Mouse (Mus musculus) kidney, postnatal 36 days (tissue): ENCODE results near the gene Lama1.

Experiments used
- DNase-seq, 2 experiments: peaks; one replicate each; pipeline ENCODE4 v3.0.0; 2021 to 2022; ENCODE audit warnings: mixed read lengths in 2 of 2

Gene Lama1

DNA sequence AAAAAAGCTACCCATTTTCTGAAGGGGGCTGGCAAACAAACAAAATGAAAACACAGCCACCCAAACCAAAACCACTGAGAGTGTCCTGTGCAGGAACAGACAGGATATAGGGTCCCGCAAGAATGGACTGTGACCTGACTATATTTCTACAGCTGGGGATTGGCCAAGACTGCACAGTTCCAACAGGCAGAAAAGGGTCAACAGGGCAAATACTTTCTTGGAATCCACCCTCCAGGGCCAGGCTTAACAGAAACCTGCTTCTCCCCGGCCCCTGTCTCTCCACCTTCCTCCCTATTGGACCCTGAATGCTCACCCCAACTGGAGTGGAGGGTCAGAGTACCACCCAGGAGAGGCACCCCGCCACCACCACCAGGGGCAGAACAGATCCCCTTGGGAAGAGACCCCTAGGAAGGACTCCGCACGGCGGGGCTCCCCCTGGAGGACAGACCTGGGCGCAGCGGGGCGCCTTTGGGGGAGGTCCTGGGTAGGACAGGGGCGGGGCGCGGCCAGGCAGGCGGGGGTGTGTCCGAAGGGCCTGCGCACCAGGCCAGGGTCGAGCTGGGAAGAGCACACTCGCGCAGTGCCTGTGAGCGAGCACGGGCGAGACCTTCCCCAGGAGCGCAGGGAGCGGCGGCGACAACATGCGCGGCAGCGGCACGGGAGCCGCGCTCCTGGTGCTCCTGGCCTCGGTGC lies at the start of gene Lama1:
Lama1 (plus strand) TSS at position 566 of the 693 bp plus-strand sequence.
- peak; percentile 84 to 93 for DNase-seq

DNA sequence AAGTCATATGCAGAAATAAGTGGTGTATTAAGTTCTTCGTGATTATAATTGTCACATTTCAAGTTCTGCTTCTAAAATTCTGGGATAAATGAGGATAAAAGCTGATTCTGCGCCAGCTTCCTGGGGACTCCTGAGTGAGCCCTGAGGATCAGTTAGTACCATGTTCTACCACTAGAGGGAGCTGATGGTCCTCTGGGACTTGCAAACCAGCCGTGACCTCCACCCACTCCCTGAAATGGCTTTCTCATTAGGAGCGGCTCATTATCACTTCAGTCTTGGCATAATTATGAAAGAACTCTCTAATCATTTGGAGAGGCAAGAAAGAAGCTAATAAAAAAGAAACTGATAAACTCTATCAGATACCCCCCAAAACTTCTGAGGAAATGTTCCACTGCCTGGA lies 45.6 kb upstream of the Lama1 start:
- DNase-seq, result peak; percentile 70 to 74

DNA sequence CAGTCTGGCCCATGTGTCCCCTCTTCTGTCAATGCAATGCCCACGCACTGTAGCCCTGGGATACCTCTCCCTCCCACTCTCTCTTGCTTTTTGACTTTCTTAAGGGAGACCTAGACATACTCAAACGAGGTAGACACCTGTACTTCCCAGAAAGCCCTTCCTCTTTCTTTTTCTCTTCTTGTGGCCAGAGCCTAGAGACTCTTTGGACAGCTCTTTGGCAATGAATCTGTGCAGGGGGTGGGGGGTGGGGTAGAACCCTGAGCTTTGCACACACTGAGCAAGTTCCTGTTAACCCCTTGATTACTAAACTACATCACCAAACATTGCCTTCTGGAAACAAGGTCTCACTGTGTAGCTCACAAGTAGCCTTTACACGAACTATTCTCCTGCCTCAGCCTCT lies 32.8 kb upstream of the Lama1 start:
- DNase-seq, result no peak

DNA sequence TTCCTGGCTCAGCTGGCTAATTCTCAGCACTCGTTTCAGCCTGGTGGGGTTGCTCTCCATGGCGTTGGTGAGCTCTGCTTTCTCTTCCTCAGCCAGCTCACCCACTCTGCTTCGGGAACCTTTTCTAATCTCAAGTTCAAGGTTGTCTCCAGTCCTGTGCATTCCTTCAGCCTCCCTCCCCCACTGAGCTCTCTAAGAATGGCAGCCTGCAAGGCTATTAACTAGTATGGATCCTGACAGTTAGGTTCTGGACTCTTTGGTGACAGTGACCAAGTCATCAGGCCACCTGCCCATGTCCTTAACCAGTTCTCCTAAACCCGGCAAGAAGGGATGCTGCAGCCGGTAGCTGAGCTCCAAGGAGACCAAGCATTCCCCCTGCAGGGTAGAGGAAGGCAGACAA lies 30.1 kb upstream of the Lama1 start:
- DNase-seq, result no peak

DNA sequence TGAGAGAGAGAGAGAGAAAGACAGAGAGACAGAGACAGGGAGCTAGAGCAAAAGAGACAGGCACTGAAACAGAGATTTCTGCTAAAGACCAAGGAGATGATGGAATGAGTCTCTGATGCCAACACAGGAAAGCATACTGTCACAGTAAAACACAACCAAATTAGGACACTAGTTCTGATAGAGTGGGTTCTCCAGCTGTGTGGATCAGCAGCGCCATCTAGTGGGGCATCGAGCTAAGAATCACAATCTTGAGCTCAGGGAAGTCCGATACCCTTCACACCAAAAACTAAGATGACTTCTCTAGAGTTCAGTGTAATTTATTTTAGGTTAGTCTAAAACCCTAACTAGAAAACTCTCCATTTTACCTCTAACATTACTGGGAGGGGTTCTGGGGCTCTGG lies 29.1 kb upstream of the Lama1 start:
- peak; percentile 37 to 82 for DNase-seq

DNA sequence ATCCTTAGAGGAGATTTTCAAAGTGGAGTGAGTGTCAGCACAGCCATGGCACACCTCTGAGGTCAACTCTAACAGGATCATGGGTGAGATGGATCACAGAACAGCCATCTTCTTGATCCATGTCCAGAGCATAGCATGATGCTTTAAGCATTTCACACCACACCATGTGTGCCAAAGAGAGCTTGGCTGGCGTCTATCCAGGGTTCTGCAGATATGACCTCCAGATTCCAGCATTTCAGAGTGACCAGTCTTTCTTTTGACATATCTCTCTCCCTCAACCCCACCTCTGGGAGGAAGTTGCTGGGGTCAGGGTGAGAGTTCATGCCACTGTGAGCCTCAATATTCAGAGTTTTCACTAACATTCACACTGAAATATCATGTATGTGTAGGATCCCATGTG lies 18.5 kb upstream of the Lama1 start:
- no peak for DNase-seq

DNA sequence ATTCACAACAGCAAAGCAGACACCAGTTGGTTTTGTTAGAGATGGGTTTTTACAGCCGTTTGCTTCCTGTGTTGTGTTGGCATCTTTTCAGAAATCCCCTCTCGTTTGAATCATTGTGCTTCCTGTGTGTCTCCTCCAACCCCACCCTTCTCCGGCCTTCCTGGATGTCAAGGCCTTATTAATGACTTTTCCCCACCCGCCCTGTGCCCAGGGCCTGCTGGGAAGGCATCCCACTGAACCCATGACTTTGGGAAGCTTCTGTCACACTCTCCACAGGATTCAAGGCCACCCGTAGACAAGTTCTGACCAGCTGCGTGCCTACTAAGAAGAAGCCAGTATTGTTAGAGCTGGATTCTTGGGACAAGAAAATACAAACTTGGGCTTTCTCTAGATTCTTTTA lies 16.0 kb upstream of the Lama1 start:
- peak; percentile 11 to 13 for DNase-seq

DNA sequence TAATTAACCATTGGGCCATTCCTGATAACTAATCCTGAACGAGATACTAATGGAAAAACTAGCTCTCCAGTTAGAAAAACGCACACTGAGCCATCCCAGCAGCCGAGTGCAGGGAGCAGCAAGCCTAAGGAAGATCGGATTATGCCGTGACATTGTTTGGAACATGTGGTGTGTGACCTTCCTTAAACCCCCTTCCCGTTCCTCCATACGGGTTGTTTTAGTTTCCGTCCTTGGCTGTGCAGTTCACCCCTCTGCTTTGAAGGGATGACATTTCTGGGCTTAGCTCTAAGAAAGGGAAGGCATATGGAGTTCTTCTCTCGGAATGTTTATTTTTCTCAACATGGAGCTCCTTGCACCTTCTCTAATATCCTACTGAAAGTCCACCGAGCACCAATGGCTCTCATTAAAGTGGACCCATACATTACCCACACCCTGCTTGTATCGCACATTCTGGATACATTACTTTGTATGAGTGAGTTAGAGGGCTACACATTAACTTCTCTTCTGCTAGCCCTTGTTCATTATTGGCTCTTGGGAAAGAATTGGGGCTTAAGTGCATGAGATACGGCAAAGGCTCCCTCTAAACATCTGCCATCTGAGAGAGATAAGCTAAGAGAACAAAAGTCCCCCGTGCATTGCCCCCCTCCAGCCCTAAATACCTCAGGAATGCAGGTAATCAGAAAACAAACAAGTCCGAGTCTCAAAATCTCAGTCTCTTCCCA lies 11.9 kb upstream of the Lama1 start:
- no peak for DNase-seq

DNA sequence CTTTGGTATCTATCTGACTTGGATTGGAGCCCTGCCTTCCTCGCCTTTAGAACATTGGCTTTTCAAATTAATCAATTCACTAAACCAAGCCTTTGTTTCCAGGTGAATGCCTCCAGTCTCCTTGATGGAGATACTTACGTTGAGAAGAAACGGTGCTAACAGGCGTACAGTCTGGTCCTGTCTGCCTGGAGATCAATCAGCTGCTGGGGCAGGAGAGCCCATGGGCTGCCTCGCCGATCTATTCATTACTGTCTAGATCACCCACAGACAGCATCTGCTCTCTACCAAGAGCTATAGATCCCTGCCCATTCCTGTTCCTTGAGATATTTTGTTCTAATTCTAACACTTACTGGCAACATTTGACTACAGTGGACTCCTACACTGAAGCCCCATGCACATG lies 9.6 kb upstream of the Lama1 start:
- DNase-seq, result no peak

DNA sequence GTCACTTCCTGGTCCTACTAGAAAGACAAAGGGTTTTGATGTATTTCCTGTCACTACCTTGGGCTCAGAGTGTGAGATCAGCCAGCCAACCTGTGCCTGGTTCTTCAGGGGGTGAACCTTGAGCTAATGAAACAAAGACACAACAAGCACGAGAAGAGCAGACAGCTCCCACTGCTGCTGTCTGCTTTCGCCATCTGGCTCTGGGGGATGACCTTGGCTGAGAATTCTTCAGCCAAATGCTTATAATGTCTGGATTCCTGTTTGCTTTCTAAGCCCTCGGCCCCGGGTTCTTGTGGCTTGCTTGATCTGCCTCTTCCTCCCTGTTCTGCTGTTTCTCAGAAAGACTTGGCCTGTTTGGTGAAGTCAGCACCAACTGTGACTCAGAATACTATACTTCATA lies 6.4 kb upstream of the Lama1 start:
- no peak for DNase-seq

DNA sequence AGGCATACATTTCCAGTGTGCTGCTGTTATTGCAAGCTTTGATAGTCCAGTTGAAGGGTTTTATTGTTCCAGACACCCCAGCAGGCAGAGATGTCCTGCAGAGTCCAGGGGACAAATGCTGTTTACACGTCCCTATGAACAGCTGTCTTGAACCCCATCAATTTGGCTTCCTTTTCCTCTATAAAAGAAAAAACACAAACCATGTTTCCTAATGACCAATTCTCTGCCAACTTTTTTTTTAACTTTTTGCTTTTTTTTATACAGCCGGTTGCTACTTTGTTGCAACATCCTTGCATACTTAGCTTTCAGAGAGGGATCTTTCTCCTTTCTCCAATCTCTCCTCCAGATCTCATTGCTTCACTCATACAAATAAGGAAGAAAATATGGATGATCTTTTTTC lies 4.4 kb upstream of the Lama1 start:
- no peak for DNase-seq

DNA sequence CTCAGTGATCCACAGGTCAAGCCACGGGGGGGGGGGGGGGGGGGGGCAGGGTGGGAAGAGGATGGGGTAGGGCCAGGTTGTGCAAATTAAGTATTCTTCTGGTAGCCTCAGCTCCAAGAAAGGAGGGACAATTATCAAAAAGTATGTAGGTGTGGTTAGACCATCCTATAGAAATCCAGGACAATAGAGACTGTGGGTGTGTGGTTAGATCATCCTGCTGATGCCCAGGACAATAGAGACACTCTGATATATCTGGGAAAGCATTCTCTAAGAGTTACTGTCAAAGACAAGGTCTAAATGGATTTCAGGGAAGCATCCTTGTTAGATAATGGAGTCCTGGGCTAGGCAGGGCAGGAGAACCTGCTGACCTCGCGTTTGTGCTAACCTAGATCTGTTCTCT lies 3.2 kb upstream of the Lama1 start:
- DNase-seq, result no peak

DNA sequence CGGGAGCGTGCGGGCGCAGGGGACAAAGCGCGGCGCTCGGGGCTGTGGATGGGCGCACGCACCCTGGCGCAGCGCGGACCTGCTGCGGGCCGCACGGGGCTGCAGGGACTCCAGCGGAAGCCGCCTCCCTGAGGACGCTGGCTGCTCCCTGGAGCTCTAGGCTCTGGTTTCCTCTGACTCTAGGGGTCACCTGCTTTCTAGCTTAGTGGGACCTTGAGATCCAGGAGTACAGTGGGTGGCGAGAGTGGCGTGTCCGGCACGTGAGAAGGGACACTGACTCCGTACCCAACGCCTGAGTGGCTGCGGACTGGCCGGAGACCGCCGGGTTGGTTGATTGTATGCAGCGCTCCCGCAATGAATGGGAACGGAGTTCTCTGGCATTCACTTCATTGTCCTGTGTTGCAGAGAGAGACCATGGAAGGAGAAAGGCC lies 417 bp downstream of the Lama1 start:
- peak in 1 of 2 experiments; percentile 21 for DNase-seq

DNA sequence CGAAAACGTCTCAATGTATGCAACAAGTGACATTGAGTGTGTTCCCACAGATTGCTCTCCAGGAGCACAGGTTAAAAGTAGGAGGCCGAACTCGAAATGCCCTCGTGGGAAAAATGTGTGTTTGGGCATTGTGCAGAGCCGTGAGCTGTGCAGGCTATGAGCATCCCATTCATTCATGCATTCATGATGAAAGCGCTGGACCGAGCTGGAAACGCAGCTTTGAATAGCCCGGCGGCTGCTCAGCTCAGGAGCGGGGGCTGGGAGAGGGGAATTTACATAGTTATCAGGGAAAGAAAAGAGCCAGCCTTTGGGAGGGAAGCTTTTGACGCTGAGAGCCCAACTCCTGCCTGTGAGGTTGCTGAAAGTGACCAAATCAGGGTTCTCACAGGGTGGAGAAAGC lies 1.2 kb downstream of the Lama1 start:
- peak in 1 of 2 experiments; percentile 39 for DNase-seq

DNA sequence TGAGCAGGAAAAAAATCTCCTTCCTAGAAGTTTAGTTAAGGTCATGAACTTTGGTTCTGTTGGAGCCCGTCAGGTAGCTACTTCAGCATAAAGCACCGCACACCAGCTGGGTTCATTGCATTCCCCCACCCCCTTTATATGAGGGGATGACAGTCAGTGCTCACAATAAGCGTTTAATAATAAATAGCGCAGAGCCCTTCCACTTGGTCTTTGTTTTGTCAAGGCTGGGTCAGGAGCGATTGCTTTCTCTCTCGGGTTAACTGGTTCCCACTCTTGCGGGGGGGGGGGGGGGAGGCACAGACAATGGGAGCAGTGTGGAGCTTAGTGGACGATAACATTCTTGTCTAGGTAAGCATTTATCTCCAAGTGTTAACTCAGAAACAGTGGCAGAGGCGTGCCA lies 4.7 kb downstream of the Lama1 start:
- DNase-seq, result no peak

DNA sequence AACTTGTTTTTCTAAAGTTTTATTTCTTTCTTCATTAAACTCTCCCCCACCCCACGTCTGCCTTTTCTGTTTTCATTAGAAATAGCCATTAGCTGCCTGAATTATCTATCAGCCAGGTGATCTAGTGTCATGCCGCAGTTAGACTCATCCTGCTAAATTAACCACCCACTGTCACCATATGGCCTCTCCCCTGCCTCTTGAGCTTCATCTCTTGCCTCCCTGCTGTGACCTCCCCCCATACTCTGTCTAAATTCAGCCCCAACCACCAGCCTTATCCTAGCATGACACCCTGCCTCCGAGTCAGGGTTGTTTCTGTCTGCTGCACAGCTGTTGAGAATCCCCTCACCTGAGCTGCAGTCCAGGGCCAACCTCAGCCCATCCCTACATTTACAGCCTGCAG lies 5.9 kb downstream of the Lama1 start:
- DNase-seq, result no peak

DNA sequence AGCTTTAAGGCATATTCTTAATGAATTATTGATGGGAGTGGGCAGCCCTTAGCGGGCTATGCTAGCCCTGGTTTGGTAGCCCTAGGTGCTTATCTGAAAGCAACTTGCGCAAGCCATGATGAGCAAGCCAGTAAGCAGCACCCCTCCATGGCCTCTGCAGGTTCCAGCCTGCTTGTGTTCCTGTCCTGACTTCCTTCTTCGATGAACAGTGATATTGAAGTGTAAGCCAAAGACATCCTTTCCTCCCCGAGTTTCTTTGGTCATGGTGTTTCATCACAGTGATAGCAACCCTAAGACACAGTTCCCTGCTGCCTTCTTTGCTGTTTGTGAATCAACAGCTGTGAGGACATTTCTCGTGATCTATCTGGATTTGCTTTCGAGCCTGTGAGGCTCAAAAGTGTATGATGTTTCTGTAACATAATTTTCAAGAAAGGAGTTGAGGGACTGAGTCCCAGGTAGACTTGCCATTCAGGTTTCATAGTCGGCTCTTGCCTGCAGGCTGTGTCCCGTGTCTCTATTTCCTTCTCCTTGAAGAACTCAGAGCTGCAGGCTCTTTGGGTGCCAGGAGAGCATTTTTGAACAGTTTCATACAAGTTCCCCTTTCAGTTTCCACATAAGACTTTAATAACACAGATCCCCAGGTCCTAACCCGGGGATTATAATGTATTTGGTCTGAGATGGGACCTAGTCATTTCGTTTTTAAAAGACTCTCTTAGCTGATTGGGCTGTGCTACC lies 8.1 kb downstream of the Lama1 start:
- DNase-seq, result no peak

DNA sequence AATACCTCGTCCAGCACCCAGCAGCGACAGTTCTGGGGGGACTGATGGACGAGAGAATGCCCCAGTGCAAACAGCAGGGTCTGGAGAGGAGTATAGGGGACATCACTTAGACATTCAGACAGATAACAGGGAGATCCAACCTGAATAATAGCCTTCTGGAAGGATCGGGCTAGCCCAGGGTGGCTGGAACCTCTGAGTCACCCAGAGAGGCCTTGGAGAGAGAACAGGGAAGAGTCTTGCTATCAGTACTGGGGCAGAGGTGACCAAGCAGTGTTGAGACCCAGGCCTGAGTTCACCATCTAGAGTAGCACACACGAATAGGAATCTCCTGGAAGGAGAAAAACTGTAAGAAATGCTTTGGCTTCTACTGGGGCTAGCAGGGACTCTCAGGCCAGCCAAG lies 9.3 kb downstream of the Lama1 start:
- no peak for DNase-seq

DNA sequence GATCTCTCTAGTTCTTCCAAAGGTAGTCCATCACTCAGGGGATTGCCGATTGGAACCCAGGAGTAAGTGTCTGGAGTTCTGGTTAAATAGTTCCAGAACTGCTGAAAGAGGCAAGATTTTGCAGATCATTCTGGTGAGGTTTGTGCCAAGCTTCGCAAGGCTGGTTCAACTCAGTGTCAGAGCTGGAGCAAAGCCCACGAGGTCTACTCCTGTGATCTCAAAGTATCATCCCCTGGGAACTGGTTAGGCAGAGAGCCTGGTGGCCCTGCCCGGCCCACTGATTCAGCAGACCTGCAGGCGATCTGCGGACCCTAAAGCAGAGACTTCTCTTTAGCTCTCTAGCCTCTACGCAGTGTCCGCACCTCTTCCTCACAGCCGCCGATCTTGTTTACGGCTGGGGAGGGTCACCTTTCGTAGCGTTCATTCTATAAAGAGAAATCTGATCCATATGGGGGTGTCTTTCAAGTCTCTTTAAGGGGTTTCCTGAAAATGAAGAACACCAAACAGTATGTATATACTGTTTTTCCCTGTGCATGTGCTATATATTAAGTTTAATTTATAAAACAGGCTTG lies 10.8 kb downstream of the Lama1 start:
- peak; percentile 84 to 89 for DNase-seq

DNA sequence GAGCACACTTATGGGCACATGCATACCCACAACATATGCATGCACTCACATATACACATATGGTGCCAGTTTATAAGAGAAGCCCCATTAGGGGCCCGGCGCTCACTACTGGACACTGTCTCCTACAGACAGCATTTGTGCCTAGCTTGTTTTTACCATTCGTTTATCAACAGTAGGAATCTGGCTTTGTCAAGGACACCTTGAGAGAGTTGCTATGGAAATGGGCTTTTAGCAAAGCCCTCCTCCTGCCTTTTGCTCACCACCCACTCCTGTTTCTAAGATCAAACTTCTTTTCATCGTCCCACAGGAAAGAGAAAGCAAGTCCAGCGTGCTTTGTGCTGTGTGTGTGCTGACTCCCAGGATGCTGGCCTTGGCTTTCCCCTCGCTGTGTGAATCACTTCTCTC lies 13.3 kb downstream of the Lama1 start:
- no peak for DNase-seq

DNA sequence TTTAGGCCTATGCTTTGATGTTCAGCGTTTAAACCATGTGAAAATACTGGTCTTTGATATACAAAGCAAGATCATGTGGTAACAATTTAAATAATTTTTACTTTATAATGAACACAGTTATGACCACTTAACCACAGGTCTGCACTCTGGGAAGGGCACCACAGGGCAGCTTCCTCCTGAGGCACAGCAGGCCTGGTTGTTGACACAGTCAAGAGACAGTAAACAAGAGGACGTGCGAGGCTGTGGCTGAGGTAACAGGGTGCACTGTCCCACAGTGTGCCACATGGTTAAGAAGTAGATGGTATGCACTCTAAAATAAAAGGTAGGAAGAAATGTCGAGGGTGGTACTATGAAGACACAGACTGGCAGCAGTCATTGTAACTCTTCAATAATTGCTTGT lies 14.3 kb downstream of the Lama1 start:
- DNase-seq, result no peak

DNA sequence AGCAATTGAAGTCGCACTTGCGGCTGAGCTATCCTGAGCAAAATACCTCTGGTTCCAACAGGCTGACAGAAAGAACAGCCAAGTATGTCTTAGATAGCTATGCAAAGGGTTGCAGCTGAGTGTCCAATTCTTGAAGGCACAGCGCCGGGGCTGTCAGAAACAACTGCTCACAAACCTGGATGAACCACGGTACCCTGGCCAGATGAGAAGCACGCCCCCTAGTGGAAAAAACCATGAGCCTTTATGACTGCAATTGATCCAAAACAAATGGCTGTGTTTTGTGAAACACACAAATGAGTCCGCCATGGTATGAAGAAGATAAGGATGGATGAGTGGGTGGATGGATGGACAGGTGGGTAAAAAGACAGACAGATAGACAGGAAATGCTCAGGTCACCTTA lies 15.9 kb downstream of the Lama1 start:
- peak in 1 of 2 experiments; percentile 33 for DNase-seq

DNA sequence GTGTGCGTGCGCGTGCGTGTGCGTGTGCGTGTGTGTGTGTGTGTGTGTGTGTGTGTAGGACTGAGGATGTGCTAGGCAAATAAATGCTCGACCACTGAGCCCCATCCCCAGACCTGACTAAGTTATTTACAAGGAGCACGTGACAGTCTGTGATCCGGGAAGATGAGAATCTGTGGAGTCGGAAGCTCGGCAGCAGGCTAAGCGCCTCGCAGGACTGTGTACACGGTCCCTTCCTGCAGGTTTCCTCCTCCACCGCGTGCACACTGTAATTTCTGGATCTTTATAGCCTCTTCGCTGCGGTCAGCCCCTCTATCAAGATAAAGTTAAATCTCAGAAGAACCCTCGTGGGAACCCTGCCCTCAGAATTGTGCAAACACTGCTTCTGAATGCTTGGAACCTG lies 18.4 kb downstream of the Lama1 start:
- DNase-seq, result no peak

DNA sequence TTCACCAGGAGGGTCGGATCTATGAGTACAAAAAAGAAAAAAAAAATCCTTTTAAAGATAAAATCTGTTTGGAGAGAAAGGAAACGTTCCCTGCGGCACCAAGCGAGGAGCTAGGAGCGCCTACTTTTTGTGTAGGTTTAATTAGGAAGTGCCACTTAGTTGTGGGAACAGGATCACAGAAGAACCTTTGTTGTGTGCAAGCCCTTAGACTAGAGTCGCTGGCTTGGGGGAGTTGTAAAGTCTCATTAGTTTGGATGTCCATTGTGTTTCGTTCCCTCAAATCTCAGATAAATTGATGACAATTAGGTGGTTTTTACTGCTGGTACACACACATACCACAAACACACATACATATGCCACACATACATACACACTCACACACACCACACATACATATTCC lies 25.0 kb downstream of the Lama1 start:
- DNase-seq, result no peak
